Mouse (Mus musculus) hindbrain, postnatal 0 days (tissue): ENCODE measurements at regions not wholly inside any gene's neighbourhood (a gene's known extent, or its start where the extent isn't known, plus 50 kb on each side); places are given as distances from the start of the nearest gene placed in this dataset.

ENCODE experiments used
- ATAC-seq: fragments of 200-750 bp; cut with Nextera tagmentation; 2 replicates; pipeline ENCODE4 v1.8.0; 2017; ENCODE audit warnings: mild to moderate bottlenecking, moderate TSS enrichment, moderate library complexity
- DNase-seq: peaks from one replicate; pipeline ENCODE4 v3.0.0-alpha.2; 2015; ENCODE audit warnings: low spot score
- H3K27ac ChIP-seq: fragments of 300-500 bp; sonication (generic); 2 replicates; pipeline ENCODE4 v1.5.1; 2014; ENCODE audit warnings: mild to moderate bottlenecking
- H3K27me3 ChIP-seq: fragments of 300-500 bp; sonication (generic); 2 replicates; pipeline ENCODE4 v1.6.1; 2014; ENCODE audit warnings: low read length, mixed read lengths; ENCODE audit not compliant: insufficient read depth
- H3K36me3 ChIP-seq: fragments of 300-500 bp; sonication (generic); 2 replicates; pipeline ENCODE4 v1.6.1; 2014; ENCODE audit warnings: low read length, mixed read lengths; ENCODE audit not compliant: insufficient read depth
- H3K4me1 ChIP-seq: fragments of 300-500 bp; sonication (generic); 2 replicates; pipeline ENCODE4 v1.6.1; 2014; ENCODE audit warnings: antibody characterized with exemption, low read length, mixed read lengths; ENCODE audit not compliant: insufficient read depth
- H3K4me2 ChIP-seq: fragments of 300-500 bp; sonication (generic); 2 replicates; pipeline ENCODE4 v1.6.1; 2014; ENCODE audit warnings: low read depth, mild to moderate bottlenecking, low read length, moderate library complexity, mixed read lengths
- H3K4me3 ChIP-seq: fragments of 300-500 bp; sonication (generic); 2 replicates; pipeline ENCODE4 v1.5.1; 2014; ENCODE audit warnings: low read length
- H3K9ac ChIP-seq: fragments of 300-500 bp; sonication (generic); replicated peaks from 2 replicates; pipeline ENCODE4 v1.6.1; 2014; ENCODE audit warnings: mild to moderate bottlenecking, low read length, moderate library complexity, mixed read lengths
- H3K9me3 ChIP-seq: fragments of 300-500 bp; sonication (generic); 2 replicates; pipeline ENCODE4 v1.6.1; 2016; ENCODE audit warnings: low read length, mixed read lengths
- CTCF ChIP-seq: IDR thresholded peaks from 2 replicates; pipeline ENCODE4 v1.5.1; 2016; ENCODE audit warnings: antibody characterized with exemption, control low read depth, low read depth
- WGBS: fragments of 180-500 bp; shearing (Covaris S2); extraction: QIAGEN DNeasy Blood & Tissue Kit; methylation state at CpG from one replicate; pipeline ENCODE4 v1.1.7; 2014; 5-methylcytosine and 5-hydroxymethylcytosine counted together

DNA sequence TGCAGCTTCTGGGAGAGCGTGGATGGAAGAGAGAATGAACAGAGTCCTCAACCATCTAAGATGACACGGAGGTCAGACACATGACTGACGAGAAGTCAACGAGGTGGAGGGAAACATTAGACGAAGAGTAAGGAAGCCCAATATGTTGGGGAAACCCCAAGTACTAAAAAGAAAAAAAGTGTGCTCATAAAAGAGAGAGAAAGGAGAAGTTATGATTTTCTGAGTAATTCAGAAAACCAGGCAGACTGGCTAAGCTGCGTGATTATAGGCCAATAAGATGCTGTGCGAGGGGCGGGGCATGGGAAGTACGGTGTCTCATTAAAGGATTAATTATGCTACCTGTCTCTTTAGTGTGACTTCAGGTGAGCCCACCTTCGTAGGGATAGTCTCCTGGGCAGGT is 88.6 kb upstream of the Tank start:
- ATAC-seq: no peak
- Histone ChIP-seq H3K4me1 (0 out of 2 replicates have a peak, but pooled peaks cover 2% of the 10 kb centered on the region), H3K27ac (no peak overlapping the region), H3K4me3 (no peak overlapping the region), H3K9ac (no peak overlapping the region), H3K36me3 (no peaks in the 10 kb centered on the region), H3K9me3 (no peaks in the 10 kb centered on the region), H3K4me2 (no peak overlapping the region), H3K27me3 (no peaks in the 10 kb centered on the region)
- DNase-seq: no peak
- no peak for TF ChIP-seq CTCF
- WGBS: 94% methylated on average over 10 of the region's 10 CpGs

DNA sequence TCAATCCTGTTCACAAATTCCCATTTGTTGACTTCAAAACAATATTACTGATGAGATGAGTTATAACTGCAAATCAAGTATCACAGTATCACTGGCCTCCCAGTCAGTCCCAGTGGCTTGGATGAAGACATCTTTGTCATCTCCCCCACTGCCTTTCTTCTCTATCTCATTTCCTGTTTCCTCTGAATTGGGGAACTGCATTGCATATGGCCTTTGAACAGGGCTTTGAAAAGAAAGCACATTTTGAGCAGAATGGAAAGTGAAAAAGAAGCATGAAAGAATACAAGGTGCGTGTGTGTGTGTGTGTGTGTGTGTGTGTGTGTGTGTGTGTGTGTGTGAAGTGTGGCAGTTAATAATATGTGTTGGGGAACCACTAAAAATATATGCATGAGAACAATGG is 94.6 kb upstream of the Tank start:
- ATAC-seq: no peak
- 89% methylated on average over 1 of the region's 1 CpGs for WGBS
- no peak for TF ChIP-seq CTCF

DNA sequence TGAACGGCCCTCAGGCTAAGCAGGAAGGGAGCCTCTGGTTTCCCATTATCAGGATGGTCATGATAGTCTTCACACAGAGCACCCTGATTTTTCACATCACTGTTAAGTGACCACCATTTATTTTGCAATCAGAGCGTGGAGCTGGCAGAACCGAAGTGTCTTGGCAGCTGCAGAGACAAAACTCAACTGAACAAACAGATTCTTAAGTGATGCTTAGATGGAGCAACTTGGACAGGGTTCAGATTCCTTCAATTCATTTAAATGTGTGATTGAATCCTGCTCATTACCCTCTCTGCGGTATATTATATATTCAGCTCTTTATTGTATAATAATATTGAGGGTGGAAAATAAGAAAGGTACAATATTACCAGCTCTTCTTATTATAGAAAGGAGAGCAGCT is 101.7 kb upstream of the Tank start:
- no peak for TF ChIP-seq CTCF
- Histone ChIP-seq H3K4me1 (no peaks in the 10 kb centered on the region), H3K27ac (no peak overlapping the region), H3K9ac (no peak overlapping the region), H3K4me3 (no peak overlapping the region), H3K27me3 (no peaks in the 10 kb centered on the region), H3K9me3 (no peaks in the 10 kb centered on the region), H3K36me3 (no peaks in the 10 kb centered on the region), H3K4me2 (no peak overlapping the region)
- no peak for DNase-seq
- WGBS: 85% methylated on average over 4 of the region's 4 CpGs
- no peak for ATAC-seq

More for the DNA sequence above, 94.6 kb upstream of the Tank start:
- no peaks in the 10 kb centered on the region for H3K9me3 ChIP-seq
- H3K36me3 ChIP-seq: no peaks in the 10 kb centered on the region
- H3K4me1 ChIP-seq: no peaks in the 10 kb centered on the region
- H3K9ac ChIP-seq: no peak overlapping the region
- no peak for DNase-seq
- no peaks in the 10 kb centered on the region for H3K27me3 ChIP-seq
- no peak overlapping the region for H3K27ac ChIP-seq
- no peak overlapping the region for H3K4me3 ChIP-seq
- H3K4me2 ChIP-seq: no peak overlapping the region

DNA sequence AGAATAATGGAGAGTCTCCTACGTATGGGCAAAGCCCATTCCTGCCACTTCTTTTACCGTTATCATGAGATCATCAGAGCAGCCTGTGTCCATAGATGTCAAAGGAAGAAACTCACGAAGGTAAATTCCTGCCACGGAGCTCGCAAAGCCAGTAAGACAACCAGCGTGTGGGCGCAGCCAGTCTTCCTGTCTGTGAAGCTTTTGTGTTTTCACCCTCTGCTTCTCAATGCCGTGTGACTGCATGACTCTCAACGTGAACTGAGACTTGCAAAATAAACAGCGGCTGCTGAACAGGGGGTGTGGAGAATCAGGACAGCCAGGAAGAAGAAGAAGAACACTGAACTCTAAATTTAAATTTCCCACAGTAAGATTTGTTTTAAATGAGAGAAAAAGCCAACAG is 103.8 kb upstream of the Tank start:
- 51% methylated on average over 10 of the region's 10 CpGs for WGBS
- Histone ChIP-seq H3K4me3 (no peak overlapping the region), H3K4me1 (no peaks in the 10 kb centered on the region), H3K27me3 (no peaks in the 10 kb centered on the region), H3K9me3 (no peaks in the 10 kb centered on the region), H3K4me2 (no peak overlapping the region), H3K36me3 (no peaks in the 10 kb centered on the region), H3K27ac (no peak overlapping the region), H3K9ac (no peak overlapping the region)
- DNase-seq (no peak), ATAC-seq (no peak)
- no peak for TF ChIP-seq CTCF

DNA sequence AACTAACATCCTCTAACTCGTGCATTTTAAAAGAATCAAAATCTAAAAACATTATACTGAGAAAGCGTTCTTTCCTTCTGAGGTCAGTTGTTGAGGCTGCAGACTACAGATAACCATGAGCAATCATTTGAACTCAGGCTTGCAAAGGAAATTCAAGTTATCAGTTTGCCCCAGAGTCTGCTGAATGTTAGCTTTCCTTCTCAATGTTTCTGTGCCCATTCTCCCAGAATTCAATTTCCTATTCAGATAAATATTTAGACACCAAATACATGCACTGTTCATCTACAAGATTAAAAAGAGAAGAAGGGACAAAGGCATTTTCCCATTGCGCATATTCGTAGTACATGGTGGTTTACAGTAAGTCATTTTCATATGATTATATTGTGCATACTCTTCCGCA is 107.9 kb upstream of the Tank start:
- Histone ChIP-seq H3K27me3 (no peaks in the 10 kb centered on the region), H3K36me3 (no peaks in the 10 kb centered on the region), H3K4me3 (no peak overlapping the region), H3K27ac (no peak overlapping the region), H3K9ac (no peak overlapping the region), H3K4me2 (no peak overlapping the region), H3K4me1 (no peaks in the 10 kb centered on the region), H3K9me3 (no peaks in the 10 kb centered on the region)
- no peak for TF ChIP-seq CTCF
- DNase-seq (no peak), ATAC-seq (no peak)
- WGBS: 91% methylated on average over 5 of the region's 5 CpGs

DNA sequence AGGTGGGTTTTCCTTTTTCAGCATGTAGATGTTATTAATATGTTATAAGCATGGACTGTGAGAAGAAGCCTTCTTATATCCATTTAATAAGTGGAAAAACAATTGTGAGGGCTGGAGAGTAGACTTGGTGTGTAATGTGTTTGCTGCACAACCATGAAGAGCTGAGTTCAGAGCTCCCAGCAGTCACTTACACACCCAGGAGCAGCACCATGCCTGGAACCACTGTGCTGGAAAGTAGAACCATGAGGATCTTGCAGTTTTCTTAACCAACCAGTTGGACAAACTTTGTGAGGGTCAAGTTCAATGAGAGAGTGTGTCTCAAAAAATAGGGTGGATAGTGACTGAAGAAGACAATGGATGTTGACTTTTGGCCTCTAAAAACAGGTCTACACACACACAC is 108.3 kb upstream of the Tank start:
- Histone ChIP-seq H3K4me3 (no peak overlapping the region), H3K9ac (no peak overlapping the region), H3K36me3 (no peaks in the 10 kb centered on the region), H3K4me2 (no peak overlapping the region), H3K9me3 (no peaks in the 10 kb centered on the region), H3K27ac (no peak overlapping the region), H3K4me1 (no peaks in the 10 kb centered on the region), H3K27me3 (no peaks in the 10 kb centered on the region)
- ATAC-seq: no peak
- TF ChIP-seq CTCF: no peak
- DNase-seq: no peak

DNA sequence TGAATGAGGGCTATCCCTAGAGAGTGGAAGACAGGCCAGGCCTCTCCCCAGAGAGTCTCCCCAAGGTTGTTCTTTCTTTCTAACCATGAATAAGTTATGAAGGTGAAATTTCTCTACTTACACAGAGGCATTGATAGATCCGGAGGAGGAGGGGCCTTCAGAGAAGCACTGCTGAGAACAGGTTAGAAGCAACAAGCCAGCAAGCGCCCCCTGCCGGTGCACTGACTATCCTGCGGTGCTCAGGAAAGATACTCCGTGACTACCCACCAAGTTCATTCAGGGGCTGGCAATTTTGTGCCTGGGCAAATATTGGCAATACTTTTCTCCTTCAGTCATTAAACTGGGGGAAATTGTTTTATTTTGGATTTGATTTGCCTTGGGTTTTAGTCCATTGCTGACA is 122.5 kb upstream of the Tank start:
- Histone ChIP-seq H3K27me3 (no peaks in the 10 kb centered on the region), H3K9me3 (no peaks in the 10 kb centered on the region), H3K9ac (no peak overlapping the region), H3K4me1 (peaks cover 4% of the 10 kb centered on the region), H3K4me2 (no peak overlapping the region), H3K36me3 (no peaks in the 10 kb centered on the region), H3K4me3 (no peak overlapping the region), H3K27ac (no peak overlapping the region)
- DNase-seq (peak; percentile 66), ATAC-seq (no peak)
- 29% methylated on average over 5 of the region's 5 CpGs for WGBS
- TF ChIP-seq CTCF: peak; percentile 72
